Mouse (Mus musculus) cerebellum, adult 2 months (tissue): ENCODE measurements around the gene Prkar1b. TPM values are rescaled to one million over a fixed set of nuclear protein-coding genes. Genes with fewer than 3 reads are reported as not detected.

Source experiments
- DNase-seq, 2 experiments: peaks; one replicate each; pipeline ENCODE4 v3.0.0; 2021
- H3K27ac ChIP-seq: fragments of 200-500 bp; 2 replicates; pipeline ENCODE4 v1.5.1; 2012; ENCODE audit warnings: low read length, control low read depth, inconsistent platforms; ENCODE audit not compliant: insufficient read depth
- H3K27me3 ChIP-seq: fragments of 200-500 bp; 2 replicates; pipeline ENCODE4 v1.6.1; 2012; ENCODE audit warnings: inconsistent platforms, mild to moderate bottlenecking, low read length, moderate library complexity; ENCODE audit not compliant: control insufficient read depth, insufficient read depth
- H3K4me1 ChIP-seq: fragments of 200-500 bp; 2 replicates; pipeline ENCODE4 v1.6.1; 2011; ENCODE audit warnings: low read length; ENCODE audit not compliant: control insufficient read depth, insufficient read depth
- H3K4me3 ChIP-seq: fragments of 200-500 bp; replicated peaks from 2 replicates; pipeline ENCODE3; 2011; ENCODE audit warnings: mild to moderate bottlenecking, low read depth, low read length, control low read depth; ENCODE audit not compliant: insufficient read depth
- CTCF ChIP-seq: fragments of 200-500 bp; IDR thresholded peaks from 2 replicates; pipeline ENCODE4 v1.5.1; 2011; ENCODE audit warnings: low read depth, mild to moderate bottlenecking, control low read depth, low read length, moderate library complexity, borderline replicate concordance; ENCODE audit not compliant: insufficient read depth
- POLR2A ChIP-seq: fragments of 200-500 bp; IDR thresholded peaks from 2 replicates; pipeline ENCODE4 v1.6.1; 2011; ENCODE audit warnings: low read length, control low read depth, borderline replicate concordance; ENCODE audit not compliant: insufficient read depth
- WGBS: fragments of 180-500 bp; shearing (Covaris S2); methylation state at CpG from one replicate; pipeline ENCODE4 v1.1.7; 2018; 5-methylcytosine and 5-hydroxymethylcytosine counted together
- polyA plus RNA-seq: library from polyadenylated mRNA; depleted of rRNA; stranded (reverse); fragments of >200 nt; gene quantifications from 2 replicates; pipeline ENCODE4 v1.2.3, GENCODE M21; 2012

Prkar1b gene
- polyA plus RNA-seq, 1 experiment, result 509 TPM

GRCm38 (mm10) chr5:139066861-139067614 is 82.8 kb downstream of the Prkar1b start:
- Histone ChIP-seq H3K4me1 (peaks cover 7% of the 10 kb centered on the region), H3K27me3 (no peaks in the 10 kb centered on the region), H3K4me3 (no peak overlapping the region), H3K27ac (no peak overlapping the region)
- WGBS, result 76% methylated on average over 7 of the region's 7 CpGs
- no peak for TF ChIP-seq POLR2A
- no peak for TF ChIP-seq CTCF
- no peak for DNase-seq

GRCm38 (mm10) chr5:139064611-139065010 is 85.2 kb downstream of the Prkar1b start:
- H3K27me3 ChIP-seq, result no peaks in the 10 kb centered on the region
- 89% methylated on average over 5 of the region's 5 CpGs for WGBS
- TF ChIP-seq POLR2A, result no peak
- no peak for TF ChIP-seq CTCF
- H3K4me1 ChIP-seq, result peaks cover 21% of the 10 kb centered on the region
- H3K27ac ChIP-seq, result no peak overlapping the region
- no peak overlapping the region for H3K4me3 ChIP-seq
- DNase-seq, result no peak

- H3K4me3 ChIP-seq, result no peak overlapping the region
- H3K27me3 ChIP-seq, result no peaks in the 10 kb centered on the region
- peaks cover 17% of the 10 kb centered on the region for H3K4me1 ChIP-seq
- no peak for TF ChIP-seq CTCF
- no peak for TF ChIP-seq POLR2A
- H3K27ac ChIP-seq, result no peak overlapping the region
- WGBS, result 14% methylated on average over 5 of the region's 5 CpGs
- peak; percentile 69 to 72 for DNase-seq
Observed at GRCm38 (mm10) chr5:139061680-139062079, 88.1 kb downstream of the Prkar1b start.

GRCm38 (mm10) chr5:139060460-139061051 is 89.2 kb downstream of the Prkar1b start:
- Histone ChIP-seq H3K4me3 (no peak overlapping the region), H3K4me1 (peaks cover 20% of the 10 kb centered on the region), H3K27me3 (no peaks in the 10 kb centered on the region), H3K27ac (no peak overlapping the region)
- DNase-seq, result no peak
- TF ChIP-seq POLR2A (no peak), CTCF (no peak)
- 65% methylated on average over 12 of the region's 12 CpGs for WGBS

GRCm38 (mm10) chr5:139053176-139053575 is 96.6 kb downstream of the Prkar1b start:
- Histone ChIP-seq H3K27ac (no peak overlapping the region), H3K4me1 (peaks cover 6% of the 10 kb centered on the region), H3K27me3 (no peaks in the 10 kb centered on the region), H3K4me3 (no peak overlapping the region)
- WGBS, result 78% methylated on average over 10 of the region's 10 CpGs
- no peak for DNase-seq
- no peak for TF ChIP-seq POLR2A
- no peak for TF ChIP-seq CTCF

- TF ChIP-seq CTCF, result no peak
- TF ChIP-seq POLR2A, result no peak
- H3K27me3 ChIP-seq, result no peaks in the 10 kb centered on the region
- H3K27ac ChIP-seq, result no peak overlapping the region
- H3K4me1 ChIP-seq, result peaks cover 3% of the 10 kb centered on the region; the same call in 1 of the 2 replicates
- DNase-seq, result peak; percentile 39 to 48
- H3K4me3 ChIP-seq, result no peak overlapping the region
- 58% methylated on average over 18 of the region's 18 CpGs for WGBS
Observed at GRCm38 (mm10) chr5:139051276-139051675, 98.5 kb downstream of the Prkar1b start.

- TF ChIP-seq CTCF, result no peak
- no peak for TF ChIP-seq POLR2A
- peaks cover 3% of the 10 kb centered on the region; the same call in 1 of the 2 replicates for H3K4me1 ChIP-seq
- WGBS, result 49% methylated on average over 7 of the region's 7 CpGs
- no peak overlapping the region for H3K27ac ChIP-seq
- H3K27me3 ChIP-seq, result no peaks in the 10 kb centered on the region
- no peak for DNase-seq
- H3K4me3 ChIP-seq, result no peak overlapping the region
Observed at GRCm38 (mm10) chr5:139049367-139049766, 100.4 kb downstream of the Prkar1b start.

GRCm38 (mm10) chr5:139047171-139047570 is 102.6 kb downstream of the Prkar1b start:
- 28% methylated on average over 2 of the region's 2 CpGs for WGBS
- no peak overlapping the region for H3K27ac ChIP-seq
- no peak for DNase-seq
- no peak overlapping the region for H3K4me3 ChIP-seq
- no peaks in the 10 kb centered on the region for H3K27me3 ChIP-seq
- no peak for TF ChIP-seq POLR2A
- no peak for TF ChIP-seq CTCF
- H3K4me1 ChIP-seq, result peaks cover 3% of the 10 kb centered on the region
